Mouse (Mus musculus) MEL (cell line): ENCODE results near the gene Trim37. TPM values are rescaled to one million over a fixed set of nuclear protein-coding genes. Genes with fewer than 3 reads are reported as not detected.

Experiments
- DNase-seq: peaks from one replicate; pipeline ENCODE4 v3.0.0; 2011; ENCODE audit warnings: low read depth, low spot score
- H3K27ac ChIP-seq: 2 replicates; pipeline ENCODE4 v1.5.1; 2012; ENCODE audit warnings: low read depth, mild to moderate bottlenecking, control low read depth, low read length, moderate library complexity; ENCODE audit not compliant: control insufficient read depth
- H3K27me3 ChIP-seq, 2 experiments: fragments of 150-350 bp in 1 of 2; sonication (generic) in 1 of 2; 2 replicates each; pipeline ENCODE4 v1.6.1; 2012; ENCODE audit warnings: low read length in 2 of 2, mild to moderate bottlenecking in 2 of 2, improper control_type of control experiment in 1 of 2, moderate library complexity in 1 of 2; ENCODE audit not compliant: insufficient read depth in 2 of 2, control insufficient read depth in 1 of 2
- H3K36me3 ChIP-seq, 2 experiments: 2 replicates each; pipeline ENCODE4 v1.6.1; 2012 to 2014; ENCODE audit warnings: low read length in 2 of 2, improper control_type of control experiment in 1 of 2, inconsistent platforms in 1 of 2, mild to moderate bottlenecking in 1 of 2; ENCODE audit not compliant: insufficient read depth in 2 of 2, control insufficient read depth in 1 of 2
- H3K4me1 ChIP-seq, 2 experiments: fragments of 150-350 bp in 1 of 2; sonication (generic) in 1 of 2; 2 replicates each; pipeline ENCODE4 v1.6.1; 2012; ENCODE audit warnings: low read length in 2 of 2, improper control_type of control experiment in 1 of 2, mild to moderate bottlenecking in 1 of 2; ENCODE audit not compliant: insufficient read depth in 2 of 2, control insufficient read depth in 1 of 2
- H3K4me3 ChIP-seq, 2 experiments: fragments of 150-350 bp in 1 of 2; sonication (generic) in 1 of 2; 2 replicates each; pipeline ENCODE4 v1.5.1; 2012; ENCODE audit warnings: low read depth in 2 of 2, low read length in 2 of 2, mild to moderate bottlenecking in 2 of 2, moderate library complexity in 2 of 2, control low read depth in 1 of 2, improper control_type of control experiment in 1 of 2; ENCODE audit not compliant: control insufficient read depth in 1 of 2, insufficient read depth in 1 of 2
- H3K79me2 ChIP-seq: 2 replicates; pipeline ENCODE4 v1.6.1; 2012; ENCODE audit warnings: mild to moderate bottlenecking, low read length, moderate library complexity; ENCODE audit not compliant: control insufficient read depth, poor library complexity, insufficient read depth
- H3K9ac ChIP-seq: 2 replicates; pipeline ENCODE4 v1.6.1; 2012; ENCODE audit warnings: low read depth, mild to moderate bottlenecking, control low read depth, low read length, moderate library complexity; ENCODE audit not compliant: control insufficient read depth, poor library complexity, severe bottlenecking
- H3K9me3 ChIP-seq: fragments of 150-350 bp; sonication (generic); replicated peaks from 2 replicates; pipeline ENCODE4 v1.6.1; 2012; ENCODE audit warnings: mild to moderate bottlenecking, low read length, improper control_type of control experiment, moderate library complexity; ENCODE audit not compliant: insufficient read depth
- CHD1 ChIP-seq: IDR thresholded peaks from 2 replicates; pipeline ENCODE4 v1.6.1; 2012; ENCODE audit warnings: low read depth, mild to moderate bottlenecking, inconsistent platforms, low read length, improper control_type of control experiment
- CHD2 ChIP-seq: IDR thresholded peaks from 2 replicates; pipeline ENCODE4 v1.6.1; 2011; ENCODE audit warnings: low read length, improper control_type of control experiment
- CTCF ChIP-seq, 3 experiments: IDR thresholded peaks in 2 of 3; conservative IDR thresholded peaks in 1 of 3; 2 replicates each; pipeline ENCODE4 v1.5.1; 2011 to 2012; ENCODE audit warnings: low read length in 3 of 3, low read depth in 2 of 3, mild to moderate bottlenecking in 2 of 3, improper control_type of control experiment in 1 of 3, inconsistent platforms in 1 of 3, mixed read lengths in 1 of 3, moderate library complexity in 1 of 3; ENCODE audit not compliant: control insufficient read depth in 1 of 3, insufficient read depth in 1 of 3, poor library complexity in 1 of 3, severe bottlenecking in 1 of 3
- E2F4 ChIP-seq: IDR thresholded peaks from 2 replicates; pipeline ENCODE4 v1.6.1; 2011; ENCODE audit warnings: low read depth, low read length, improper control_type of control experiment, borderline replicate concordance
- GATA1 ChIP-seq: IDR thresholded peaks from 2 replicates; pipeline ENCODE4 v1.6.1; 2011; ENCODE audit warnings: low read depth, low read length, improper control_type of control experiment
- HCFC1 ChIP-seq: IDR thresholded peaks from 2 replicates; pipeline ENCODE4 v1.6.1; 2012; ENCODE audit warnings: low read depth, mild to moderate bottlenecking, inconsistent platforms, low read length, improper control_type of control experiment, moderate library complexity
- MAFK ChIP-seq: IDR thresholded peaks from 2 replicates; pipeline ENCODE4 v1.6.1; 2011; ENCODE audit warnings: low read depth, mild to moderate bottlenecking, low read length, improper control_type of control experiment, borderline replicate concordance
- MAX ChIP-seq: IDR thresholded peaks from 2 replicates; pipeline ENCODE4 v1.6.1; 2011; ENCODE audit warnings: low read length, improper control_type of control experiment
- MXI1 ChIP-seq: IDR thresholded peaks from 2 replicates; pipeline ENCODE4 v1.6.1; 2011; ENCODE audit warnings: mild to moderate bottlenecking, low read depth, low read length, improper control_type of control experiment
- MYB ChIP-seq: IDR thresholded peaks from 2 replicates; pipeline ENCODE4 v1.6.1; 2011; ENCODE audit warnings: mild to moderate bottlenecking, low read depth, low read length, improper control_type of control experiment
- MYC ChIP-seq: IDR thresholded peaks from 2 replicates; pipeline ENCODE4 v1.6.1; 2011; ENCODE audit warnings: low read depth, mild to moderate bottlenecking, low read length, improper control_type of control experiment, moderate library complexity
- NELFE ChIP-seq: IDR thresholded peaks from 2 replicates; pipeline ENCODE4 v1.6.1; 2011; ENCODE audit warnings: low read depth, low read length, improper control_type of control experiment
- POLR2A ChIP-seq, 2 experiments: IDR thresholded peaks; 2 replicates each; pipeline ENCODE4 v1.6.1; 2011 to 2012; ENCODE audit warnings: low read length in 2 of 2, mild to moderate bottlenecking in 2 of 2, control low read depth in 1 of 2, improper control_type of control experiment in 1 of 2, low read depth in 1 of 2, moderate library complexity in 1 of 2; ENCODE audit not compliant: control insufficient read depth in 1 of 2, insufficient read depth in 1 of 2, poor library complexity in 1 of 2
- POLR2AphosphoS2 ChIP-seq: IDR thresholded peaks from 2 replicates; pipeline ENCODE4 v1.6.1; 2011; ENCODE audit warnings: low read length, improper control_type of control experiment
- RAD21 ChIP-seq: IDR thresholded peaks from 2 replicates; pipeline ENCODE4 v1.6.1; 2011; ENCODE audit warnings: mild to moderate bottlenecking, low read depth, low read length, improper control_type of control experiment
- RCOR1 ChIP-seq: IDR thresholded peaks from 2 replicates; pipeline ENCODE4 v1.6.1; 2012; ENCODE audit warnings: low read depth, mild to moderate bottlenecking, inconsistent platforms, low read length, improper control_type of control experiment
- SIN3A ChIP-seq: IDR thresholded peaks from 2 replicates; pipeline ENCODE4 v1.6.1; 2012; ENCODE audit warnings: low read length, improper control_type of control experiment, inconsistent platforms
- SMC3 ChIP-seq: IDR thresholded peaks from 2 replicates; pipeline ENCODE4 v1.6.1; 2011; ENCODE audit warnings: low read depth, low read length, improper control_type of control experiment
- TAL1 ChIP-seq: IDR thresholded peaks from 2 replicates; pipeline ENCODE4 v1.6.1; 2012; ENCODE audit warnings: mild to moderate bottlenecking, inconsistent platforms, low read length, moderate library complexity, mixed read lengths
- TCF12 ChIP-seq: IDR thresholded peaks from 2 replicates; pipeline ENCODE4 v1.6.1; 2014; ENCODE audit warnings: low read depth, mild to moderate bottlenecking, inconsistent platforms, low read length, improper control_type of control experiment, moderate library complexity
- UBTF ChIP-seq: IDR thresholded peaks from 2 replicates; pipeline ENCODE4 v1.6.1; 2012; ENCODE audit warnings: low read depth, mild to moderate bottlenecking, inconsistent platforms, low read length, improper control_type of control experiment, moderate library complexity, borderline replicate concordance; ENCODE audit not compliant: insufficient read depth
- USF2 ChIP-seq, 2 experiments: IDR thresholded peaks; 2 replicates each; pipeline ENCODE4 v1.6.1; 2011 to 2012; ENCODE audit warnings: improper control_type of control experiment in 2 of 2, low read length in 2 of 2, borderline replicate concordance in 1 of 2, inconsistent platforms in 1 of 2, low read depth in 1 of 2, mild to moderate bottlenecking in 1 of 2; ENCODE audit not compliant: insufficient read depth in 1 of 2
- ZNF384 ChIP-seq: IDR thresholded peaks from 2 replicates; pipeline ENCODE4 v1.6.1; 2012; ENCODE audit warnings: low read depth, mild to moderate bottlenecking, inconsistent platforms, low read length, improper control_type of control experiment
- polyA plus RNA-seq, 2 experiments: library from polyadenylated mRNA; stranded (reverse) in 1 of 2; unstranded in 1 of 2; fragments of >175 nt in 1 of 2; fragments of >200 nt in 1 of 2; gene quantifications; 2 replicates each; pipeline versions ENCODE4 v1.2.1 to v1.2.4; 2012; ENCODE audit warnings: low replicate concordance in 2 of 2, low read depth in 1 of 2; ENCODE audit not compliant: insufficient read length in 2 of 2, insufficient read depth in 1 of 2, missing spikeins in 1 of 2
- total RNA-seq: library from RNA; depleted of rRNA; stranded (reverse); fragments of 300-350 nt; gene quantifications from 2 replicates; pipeline ENCODE4 v1.2.3, GENCODE M21; 2012

Trim37 gene
- total and polyA plus RNA-seq, 3 experiments, result 39.3 to 52.1 TPM; not detected in 1

- Histone ChIP-seq H3K9ac (no peak overlapping the region), H3K27me3 (no peaks in the 10 kb centered on the region), H3K36me3 (peaks cover 0 to 6% of the 10 kb centered on the region in 2 experiments; a peak in 2 of 4 replicates), H3K79me2 (no peaks in the 10 kb centered on the region), H3K27ac (no peak overlapping the region), H3K9me3 (no peaks in the 10 kb centered on the region), H3K4me3 (no peak overlapping the region), H3K4me1 (no peaks in the 10 kb centered on the region)
- TF ChIP-seq MXI1 (no peak), CHD1 (no peak), CHD2 (no peak), MYC (no peak), E2F4 (no peak), GATA1 (no peak), RCOR1 (no peak), HCFC1 (no peak), MAX (no peak)
- no peak for DNase-seq
Measured at GRCm38 (mm10) chr11:87222686-87223085, 95.8 kb downstream of the Trim37 start.

- DNase-seq, result no peak
- H3K27me3 ChIP-seq, result no peaks in the 10 kb centered on the region
- H3K4me3 ChIP-seq, result no peak overlapping the region
- no peak overlapping the region for H3K27ac ChIP-seq
- no peak for TF ChIP-seq ZNF384
- TF ChIP-seq NELFE, result no peak
- no peak for TF ChIP-seq TCF12
- TF ChIP-seq SIN3A, result no peak
- no peak for TF ChIP-seq UBTF
- no peak for TF ChIP-seq CHD1
- TF ChIP-seq RCOR1, result no peak
- TF ChIP-seq MAFK, result no peak
- TF ChIP-seq TAL1, result no peak
- no peak for TF ChIP-seq RAD21
- no peak for TF ChIP-seq CTCF (IDR thresholded peaks at IDR 0.05 in 2 of 3, conservative IDR thresholded peaks at IDR 0.05 in 1 of 3; ENCODE audit: control insufficient read depth in 1 of 3, insufficient read depth in 1 of 3, low read depth in 2 of 3, low read length in 3 of 3, poor library complexity in 1 of 3, severe bottlenecking in 1 of 3)
- TF ChIP-seq SMC3, result no peak
- no peak for TF ChIP-seq POLR2A (IDR thresholded peaks at IDR 0.05; ENCODE audit: control insufficient read depth in 1 of 2, insufficient read depth in 1 of 2, low read depth in 1 of 2, low read length in 2 of 2, poor library complexity in 1 of 2)
- TF ChIP-seq MYB, result no peak
- no peak for TF ChIP-seq USF2 (IDR thresholded peaks at IDR 0.05; ENCODE audit: borderline replicate concordance in 1 of 2, insufficient read depth in 1 of 2, low read depth in 1 of 2, low read length in 2 of 2)
- no peak for TF ChIP-seq POLR2AphosphoS2
- no peaks in the 10 kb centered on the region for H3K4me1 ChIP-seq
- no peak overlapping the region for H3K9ac ChIP-seq
- peaks cover 0 to 2% of the 10 kb centered on the region in 2 experiments; a peak in 1 of 4 replicates for H3K36me3 ChIP-seq
- H3K9me3 ChIP-seq, result no peaks in the 10 kb centered on the region
- H3K79me2 ChIP-seq, result no peaks in the 10 kb centered on the region
Measured at GRCm38 (mm10) chr11:87227056-87227455, 100.2 kb downstream of the Trim37 start.
